Mouse (Mus musculus): ENCODE measurements around the gene Rabep2. TPM values are rescaled to one million over a fixed set of nuclear protein-coding genes. Genes with fewer than 3 reads are reported as not detected.

Rabep2 gene
- total RNA-seq, 4 experiments from 2014 or later = 5.9 to 9.9 (median 6.0) TPM

DNA sequence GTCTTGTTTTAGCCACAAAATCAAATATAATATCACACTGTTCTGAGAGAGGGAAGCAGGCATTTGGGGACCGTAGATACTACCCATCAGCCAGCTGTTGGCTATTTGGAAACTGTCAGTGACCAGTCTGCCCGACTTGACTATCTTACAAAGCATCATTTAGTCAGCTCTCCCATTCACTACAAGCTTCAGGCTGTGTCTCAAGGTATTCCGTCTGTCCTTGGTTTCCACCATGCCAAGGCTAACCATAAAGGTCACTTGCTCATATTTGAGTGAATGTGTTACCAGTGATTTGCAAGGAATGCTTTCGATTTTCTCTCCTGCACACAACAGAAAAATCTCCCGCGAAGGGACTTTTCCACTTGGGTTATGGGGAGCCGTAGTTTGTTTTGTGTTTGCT is 6.2 kb downstream of the Rabep2 start:
- no peak for DNase-seq (ENCODE audit: low spot score)

DNA sequence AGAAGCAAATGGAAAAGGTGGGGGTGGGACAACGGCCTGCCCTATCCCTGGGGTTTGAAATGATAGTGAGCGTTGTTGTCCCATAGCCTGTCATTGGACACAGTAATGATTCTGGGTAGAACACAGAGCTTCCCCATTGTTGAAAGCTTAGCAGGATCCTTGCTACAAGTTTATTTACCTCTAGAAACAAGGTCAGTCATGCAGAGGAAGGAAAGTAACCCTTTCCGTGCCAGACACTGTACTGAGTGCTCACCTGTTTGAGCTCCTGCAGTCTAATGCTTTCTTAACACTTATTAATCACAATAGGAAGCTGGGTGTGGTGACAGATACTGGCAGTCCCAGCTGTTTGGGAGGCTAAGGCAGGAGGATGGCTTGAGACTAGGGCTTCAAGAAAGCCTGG is 7.2 kb downstream of the Rabep2 start:
- DNase-seq (ENCODE audit: low spot score) = no peak

DNA sequence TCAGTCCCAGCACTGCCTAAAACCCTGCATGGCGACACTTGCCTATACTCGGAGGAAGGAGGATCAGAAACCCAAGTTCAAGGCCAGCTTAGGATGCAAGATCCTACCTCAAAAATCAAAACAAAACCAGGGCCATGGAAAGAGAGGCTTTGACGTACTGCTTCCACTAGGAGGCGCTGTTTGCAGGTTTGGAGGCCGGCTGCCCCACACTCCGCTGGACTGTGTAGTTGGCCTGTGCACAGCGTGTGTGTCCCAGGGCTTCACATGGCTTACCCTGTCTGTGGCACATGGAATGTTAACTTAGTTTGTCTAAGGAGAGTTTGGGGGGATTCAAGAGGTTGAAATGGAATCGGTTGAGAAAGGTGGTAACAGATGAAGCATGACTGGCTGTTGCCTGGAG is 8.3 kb downstream of the Rabep2 start:
- peak; percentile 41 for DNase-seq (ENCODE audit: low spot score)

- DNase-seq (ENCODE audit: low spot score) = no peak
Measured at GRCm38 (mm10) chr7:126440134-126440533, 11.6 kb downstream of the Rabep2 start.

DNA sequence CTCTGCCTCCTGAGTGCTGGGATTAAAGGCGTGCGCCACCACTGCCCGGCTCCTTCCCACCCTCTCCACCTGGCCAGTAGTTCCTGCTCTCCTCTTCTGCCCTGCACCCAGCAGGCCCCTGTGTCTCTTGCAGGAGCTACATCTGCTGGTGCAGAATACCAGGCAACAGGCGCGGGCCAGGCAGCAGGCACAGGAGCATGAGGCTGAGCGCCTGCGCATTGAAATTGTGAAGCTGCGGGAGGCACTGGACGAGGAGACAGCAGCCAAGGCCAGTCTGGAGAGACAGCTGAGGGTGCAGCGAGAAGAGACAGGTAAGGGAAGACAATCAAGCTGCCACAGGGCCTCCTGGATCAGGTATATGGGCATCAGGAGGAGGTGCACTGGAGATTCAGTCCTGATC is 15.4 kb downstream of the Rabep2 start:
- DNase-seq (ENCODE audit: low spot score) = no peak

- no peak for DNase-seq (ENCODE audit: low spot score)
Measured at GRCm38 (mm10) chr7:126444536-126444935, 16.0 kb downstream of the Rabep2 start.

DNA sequence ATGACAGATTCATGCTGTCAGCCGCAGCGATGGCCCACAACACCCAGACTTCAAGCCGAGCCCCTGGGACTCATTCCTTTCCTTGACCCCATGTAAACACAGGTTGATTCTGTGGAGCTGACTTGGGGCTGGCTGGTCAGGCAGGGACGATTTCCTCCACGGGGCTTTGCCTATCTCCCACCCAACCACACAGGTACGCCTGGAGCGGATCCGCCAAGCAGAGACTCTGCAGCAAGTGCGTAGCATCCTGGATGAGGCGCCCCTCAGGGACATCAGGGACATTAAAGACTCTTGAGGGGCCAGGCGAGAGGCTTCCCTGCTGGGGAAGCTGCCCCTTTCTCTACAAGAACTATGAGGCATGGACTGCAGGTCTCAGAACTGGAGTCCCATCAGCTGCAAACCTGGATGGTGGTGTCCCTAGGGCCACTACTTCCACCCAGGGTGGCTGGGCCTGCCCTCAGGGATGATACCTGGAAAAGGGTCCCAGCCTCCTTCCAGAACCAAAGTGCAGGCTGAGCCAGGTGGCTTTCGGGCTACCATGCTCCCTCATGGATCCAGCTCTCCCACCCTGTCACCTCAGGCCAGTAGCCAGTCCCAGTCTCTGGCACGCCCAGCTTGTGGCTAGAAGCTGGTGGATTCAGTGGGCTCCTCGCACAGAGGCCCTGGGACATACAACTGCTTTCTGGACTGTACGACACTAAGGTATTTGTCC is 16.7 kb downstream of the Rabep2 start:
- DNase-seq (ENCODE audit: low spot score) = no peak

DNA sequence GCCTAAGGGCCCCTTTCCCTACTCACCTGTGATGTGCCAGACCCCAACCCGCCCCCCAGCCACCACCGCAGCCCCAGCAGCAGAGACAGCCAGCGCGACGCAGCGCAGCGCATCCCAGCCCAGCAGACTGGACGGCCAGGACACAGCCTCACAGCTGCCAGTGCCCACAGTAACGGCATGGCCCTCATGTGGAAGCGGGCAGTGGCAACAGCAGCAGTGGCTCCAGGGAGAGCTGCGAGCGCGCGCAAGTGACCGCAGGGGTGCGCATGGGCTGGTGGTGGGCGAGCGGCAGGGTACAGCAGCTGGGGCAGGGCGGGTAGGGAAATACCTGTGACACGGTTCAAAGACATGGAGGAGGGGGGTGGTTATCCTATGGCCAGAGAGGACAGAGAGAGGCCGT is 17.7 kb downstream of the Rabep2 start:
- no peak for DNase-seq (ENCODE audit: low spot score)

DNA sequence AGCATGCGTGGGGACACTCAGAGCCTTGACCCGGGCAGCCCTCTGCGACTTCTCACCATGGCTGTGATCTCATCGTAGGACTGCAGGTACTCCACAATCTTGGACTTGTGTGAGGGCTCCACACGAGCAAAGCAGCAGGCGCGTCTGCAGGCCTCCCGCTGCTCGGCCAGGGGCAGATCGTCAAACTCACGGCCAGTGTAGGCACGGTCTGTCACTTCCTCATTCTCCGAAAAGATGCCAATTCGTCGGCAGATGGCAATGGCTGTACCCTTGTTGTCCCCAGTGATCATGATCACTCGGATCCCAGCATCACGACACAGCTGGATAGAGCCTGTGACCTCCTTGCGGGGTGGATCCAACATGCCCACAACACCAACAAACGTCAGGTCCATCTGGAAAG is 19.9 kb downstream of the Rabep2 start:
- no peak for DNase-seq (ENCODE audit: low spot score)

DNA sequence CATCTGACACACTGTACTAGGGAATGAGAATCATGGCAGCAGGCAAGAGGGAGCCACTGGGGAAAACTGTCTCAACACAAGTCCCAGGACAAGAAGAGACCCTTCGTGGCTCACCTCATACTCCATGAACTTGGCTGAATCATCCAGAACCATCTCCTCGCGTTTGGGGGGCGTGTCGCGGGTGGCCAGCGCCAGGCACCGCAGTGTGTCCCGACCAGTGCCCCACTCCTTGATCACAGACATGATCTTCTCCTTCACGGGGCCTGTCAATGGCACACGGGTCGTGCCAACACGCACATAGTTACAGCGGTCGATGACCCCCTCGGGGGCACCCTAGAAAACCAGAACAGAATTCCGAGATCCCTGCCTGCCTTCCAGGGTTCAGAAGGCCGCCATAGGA is 21.4 kb downstream of the Rabep2 start:
- no peak for DNase-seq (ENCODE audit: low spot score)

DNA sequence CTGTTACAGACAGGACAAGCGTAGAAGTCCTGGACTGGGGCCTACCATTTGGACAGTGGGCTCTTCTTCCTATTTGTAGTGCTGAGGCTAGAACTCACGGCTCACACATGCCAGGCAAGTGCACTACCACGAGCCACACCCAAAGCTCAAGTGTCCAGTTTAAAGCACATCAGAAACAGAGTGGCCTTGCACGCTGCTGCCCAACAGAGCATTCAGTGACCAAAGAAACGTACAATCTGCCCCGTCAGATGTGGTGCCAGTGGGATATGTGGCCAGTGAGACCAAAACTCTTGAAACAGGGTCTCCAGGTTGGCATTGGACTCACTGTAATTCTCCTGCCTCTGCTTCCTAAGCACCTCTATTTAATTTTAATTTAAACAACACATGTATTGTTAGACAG is 22.1 kb downstream of the Rabep2 start:
- DNase-seq (ENCODE audit: low spot score) = no peak

GRCm38 (mm10) chr7:126452244-126452643 is 23.7 kb downstream of the Rabep2 start:
- no peak for DNase-seq (ENCODE audit: low spot score)

- DNase-seq (ENCODE audit: low spot score) = no peak
Measured at GRCm38 (mm10) chr7:126453861-126454260, 25.3 kb downstream of the Rabep2 start.

DNA sequence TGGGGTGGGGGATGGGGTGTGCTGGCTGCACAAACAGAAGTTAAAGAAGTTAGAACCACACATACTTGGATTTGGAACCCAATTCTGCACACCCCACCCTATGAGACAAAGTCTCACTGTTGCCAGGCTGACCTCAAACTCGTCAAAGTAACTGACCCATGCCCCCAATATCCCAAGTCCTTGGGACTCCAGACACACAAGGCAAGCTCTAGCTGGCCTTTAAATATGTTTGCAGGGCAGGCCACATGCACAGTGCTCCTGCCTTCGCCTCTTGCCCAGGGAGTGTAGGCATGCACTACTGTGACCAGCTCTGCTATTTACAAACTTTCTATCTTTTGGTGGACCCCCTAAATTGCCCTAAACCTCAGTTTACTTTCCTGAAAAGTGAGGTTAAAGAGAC is 26.7 kb downstream of the Rabep2 start:
- no peak for DNase-seq (ENCODE audit: low spot score)

- no peak for DNase-seq (ENCODE audit: low spot score)
Measured at GRCm38 (mm10) chr7:126456382-126457266, 28.1 kb downstream of the Rabep2 start.

GRCm38 (mm10) chr7:126458225-126458624 is 29.7 kb downstream of the Rabep2 start:
- DNase-seq (ENCODE audit: low spot score) = no peak

GRCm38 (mm10) chr7:126458844-126459618 is 30.5 kb downstream of the Rabep2 start:
- no peak for DNase-seq (ENCODE audit: low spot score)

- no peak for DNase-seq (ENCODE audit: low spot score)
Measured at GRCm38 (mm10) chr7:126460623-126461399, 32.3 kb downstream of the Rabep2 start.

DNA sequence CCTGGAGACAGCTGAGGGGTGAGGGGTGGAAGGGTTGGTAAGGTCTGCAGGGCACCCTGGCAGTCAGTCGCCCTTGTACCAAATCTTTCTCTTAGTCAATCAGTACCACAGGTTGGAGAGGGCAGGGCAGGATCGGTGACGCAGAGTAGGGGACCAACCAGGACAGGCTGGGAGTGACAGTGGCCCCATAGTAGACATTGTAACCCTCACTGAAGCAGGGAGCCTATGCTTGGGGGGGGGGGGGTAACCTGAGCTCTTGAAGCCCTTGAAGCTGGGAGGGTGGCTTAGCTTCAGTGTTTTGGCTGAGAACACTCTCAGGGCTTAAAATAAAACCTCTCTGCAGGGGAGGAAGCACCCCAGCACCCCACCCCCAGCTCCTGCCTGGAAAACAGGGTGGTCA is 33.1 kb downstream of the Rabep2 start:
- no peak for DNase-seq (ENCODE audit: low spot score)

- no peak for DNase-seq (ENCODE audit: low spot score)
Measured at GRCm38 (mm10) chr7:126463004-126463403, 34.4 kb downstream of the Rabep2 start, which contains the start of gene Atp2a1. Gene Atp2a1 (minus strand): TSS chr7:126463108.

DNA sequence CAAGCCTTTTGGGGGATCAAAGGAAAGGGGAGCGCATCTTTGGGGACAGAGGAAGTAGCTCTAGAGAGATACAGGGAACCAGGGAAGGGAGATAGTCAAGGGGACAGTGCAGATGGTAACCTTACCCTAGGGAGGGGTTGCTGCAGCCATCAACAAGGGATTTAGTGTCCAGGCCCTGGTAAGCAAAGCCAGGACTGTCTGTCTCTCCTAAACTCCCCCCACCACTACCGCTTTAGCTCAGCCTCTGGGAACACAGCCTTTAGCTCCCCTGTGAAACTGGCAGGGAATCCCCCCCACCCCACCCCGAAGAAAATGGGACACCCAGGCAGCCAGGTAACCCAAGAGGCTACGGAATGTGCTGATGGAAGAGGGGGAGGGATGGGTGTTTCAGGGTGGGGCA is 35.0 kb downstream of the Rabep2 start:
- no peak for DNase-seq (ENCODE audit: low spot score)
